Mouse (Mus musculus): ENCODE data around the gene Acvr1b. TPM values are rescaled to one million over a fixed set of nuclear protein-coding genes. Genes with fewer than 3 reads are reported as not detected.

Gene Acvr1b
- polyA plus RNA-seq, 1 experiment from 2014 or later, result 5.8 TPM

GRCm38 (mm10) chr15:101222897-101223482 lies 49.1 kb downstream of the Acvr1b start:
- Histone ChIP-seq H3K27ac (no peak overlapping the region), H3K4me1 (replicated peaks) (peaks cover 39% of the 10 kb centered on the region), H3K4me3 (no peak overlapping the region), H3K36me3 (no peaks in the 10 kb centered on the region), H3K9ac (no peak overlapping the region), H3K4me2 (no peak overlapping the region), H3K27me3 (peaks cover 19% of the 10 kb centered on the region), H3K9me3 (replicated peaks) (no peaks in the 10 kb centered on the region)
- WGBS, result 47% methylated on average over 13 of the region's 13 CpGs
- no peak for ATAC-seq (replicated peaks; ENCODE audit: insufficient number of reproducible peaks, insufficient read depth, low FRiP score, low read depth)

GRCm38 (mm10) chr15:101223596-101223995 lies 49.7 kb downstream of the Acvr1b start:
- Histone ChIP-seq H3K27ac (no peak overlapping the region), H3K4me3 (peak overlapping the region; percentile 77), H3K27me3 (peaks cover 19% of the 10 kb centered on the region), H3K4me1 (replicated peaks) (peaks cover 45% of the 10 kb centered on the region), H3K9me3 (replicated peaks) (no peaks in the 10 kb centered on the region), H3K36me3 (no peaks in the 10 kb centered on the region), H3K4me2 (peak overlapping the region; percentile 87), H3K9ac (no peak overlapping the region)
- 6% methylated on average over 5 of the region's 5 CpGs for WGBS
- no peak for ATAC-seq (replicated peaks; ENCODE audit: insufficient number of reproducible peaks, insufficient read depth, low FRiP score, low read depth)

- Histone ChIP-seq H3K27me3 (peaks cover 19% of the 10 kb centered on the region), H3K27ac (peak within 1 kb of the TSS; percentile 85), H3K4me3 (peak within 1 kb of the TSS; percentile 77), H3K9me3 (replicated peaks) (no peaks in the 10 kb centered on the region), H3K36me3 (0 out of 2 replicates have a peak, but pooled peaks cover 2% of the 10 kb centered on the region), H3K4me2 (peak within 1 kb of the TSS; percentile 87), H3K9ac (peak within 1 kb of the TSS; percentile 82), H3K4me1 (replicated peaks) (peaks cover 47% of the 10 kb centered on the region)
- WGBS, result under 1% methylated on average over 76 of the region's 77 CpGs
- ATAC-seq (replicated peaks; ENCODE audit: insufficient number of reproducible peaks, insufficient read depth, low FRiP score, low read depth), result peak; percentile 91
Measured at GRCm38 (mm10) chr15:101224006-101224906, 50.4 kb downstream of the Acvr1b start, which contains the start of gene Grasp. Gene Grasp (plus strand): TSS chr15:101224188.

- peaks cover 7% of the 10 kb centered on the region; the same call in 1 of the 2 replicates for H3K36me3 ChIP-seq
- H3K9me3 ChIP-seq (replicated peaks), result no peaks in the 10 kb centered on the region
- peak overlapping the region; percentile 85 for H3K27ac ChIP-seq
- H3K27me3 ChIP-seq, result peaks cover 22% of the 10 kb centered on the region
- peak overlapping the region; percentile 77 for H3K4me3 ChIP-seq
- WGBS, result 15% methylated on average over 14 of the region's 14 CpGs
- peak overlapping the region; percentile 87 for H3K4me2 ChIP-seq
- peaks cover 47% of the 10 kb centered on the region for H3K4me1 ChIP-seq (replicated peaks)
- ATAC-seq (replicated peaks; ENCODE audit: insufficient number of reproducible peaks, insufficient read depth, low FRiP score, low read depth), result no peak
- H3K9ac ChIP-seq, result peak overlapping the region; percentile 82
Measured at GRCm38 (mm10) chr15:101224977-101225376, 51.1 kb downstream of the Acvr1b start.

- H3K4me1 ChIP-seq (replicated peaks), result peaks cover 37% of the 10 kb centered on the region
- H3K9me3 ChIP-seq (replicated peaks), result no peaks in the 10 kb centered on the region
- ATAC-seq (replicated peaks; ENCODE audit: insufficient number of reproducible peaks, insufficient read depth, low FRiP score, low read depth), result peak; percentile 47
- H3K4me3 ChIP-seq, result no peak overlapping the region
- peaks cover 13% of the 10 kb centered on the region for H3K27me3 ChIP-seq
- 25% methylated on average over 7 of the region's 7 CpGs for WGBS
- peaks cover 21% of the 10 kb centered on the region; the same call in 1 of the 2 replicates for H3K36me3 ChIP-seq
- H3K9ac ChIP-seq, result no peak overlapping the region; the same call in 1 of the 2 replicates
- H3K4me2 ChIP-seq, result peak overlapping the region; percentile 22; the same call in 1 of the 2 replicates
- H3K27ac ChIP-seq, result peak overlapping the region; percentile 81
Measured at GRCm38 (mm10) chr15:101227971-101228370, 54.1 kb downstream of the Acvr1b start.

GRCm38 (mm10) chr15:101228866-101229590 lies 55.2 kb downstream of the Acvr1b start:
- peaks cover 21% of the 10 kb centered on the region; the same call in 1 of the 2 replicates for H3K36me3 ChIP-seq
- no peak overlapping the region for H3K4me3 ChIP-seq
- no peak for ATAC-seq (replicated peaks; ENCODE audit: insufficient number of reproducible peaks, insufficient read depth, low FRiP score, low read depth)
- 80% methylated on average over 21 of the region's 21 CpGs for WGBS
- H3K4me2 ChIP-seq, result no peak overlapping the region
- H3K27me3 ChIP-seq, result 0 out of 2 replicates have a peak, but pooled peaks cover 6% of the 10 kb centered on the region
- H3K9ac ChIP-seq, result no peak overlapping the region
- H3K9me3 ChIP-seq (replicated peaks), result no peaks in the 10 kb centered on the region
- H3K27ac ChIP-seq, result no peak overlapping the region; the same call in 1 of the 2 replicates
- H3K4me1 ChIP-seq (replicated peaks), result peaks cover 32% of the 10 kb centered on the region

GRCm38 (mm10) chr15:101230503-101230902 lies 56.6 kb downstream of the Acvr1b start:
- Histone ChIP-seq H3K4me2 (no peak overlapping the region), H3K9me3 (replicated peaks) (no peaks in the 10 kb centered on the region), H3K27ac (no peak overlapping the region), H3K27me3 (0 out of 2 replicates have a peak, but pooled peaks cover 2% of the 10 kb centered on the region), H3K4me3 (no peak overlapping the region), H3K36me3 (peaks cover 21% of the 10 kb centered on the region; the same call in 1 of the 2 replicates), H3K9ac (no peak overlapping the region), H3K4me1 (replicated peaks) (peaks cover 32% of the 10 kb centered on the region)
- ATAC-seq (replicated peaks; ENCODE audit: insufficient number of reproducible peaks, insufficient read depth, low FRiP score, low read depth), result no peak
- 94% methylated on average over 19 of the region's 19 CpGs for WGBS

GRCm38 (mm10) chr15:101230995-101231647 lies 57.3 kb downstream of the Acvr1b start:
- H3K9me3 ChIP-seq (replicated peaks), result no peaks in the 10 kb centered on the region
- H3K9ac ChIP-seq, result 0 out of 2 replicates have a peak overlapping the region, but pooled peaks have one; percentile 12
- 78% methylated on average over 23 of the region's 23 CpGs for WGBS
- H3K27me3 ChIP-seq, result 0 out of 2 replicates have a peak, but pooled peaks cover 2% of the 10 kb centered on the region
- no peak overlapping the region for H3K27ac ChIP-seq
- H3K4me2 ChIP-seq, result peak overlapping the region; percentile 57
- H3K36me3 ChIP-seq, result peaks cover 21% of the 10 kb centered on the region; the same call in 1 of the 2 replicates
- peaks cover 34% of the 10 kb centered on the region for H3K4me1 ChIP-seq (replicated peaks)
- peak overlapping the region; percentile 30 for H3K4me3 ChIP-seq
- ATAC-seq (replicated peaks; ENCODE audit: insufficient number of reproducible peaks, insufficient read depth, low FRiP score, low read depth), result no peak

- Histone ChIP-seq H3K9ac (0 out of 2 replicates have a peak overlapping the region, but pooled peaks have one; percentile 12), H3K4me2 (peak overlapping the region; percentile 57), H3K9me3 (replicated peaks) (no peaks in the 10 kb centered on the region), H3K4me3 (peak overlapping the region; percentile 30), H3K27me3 (0 out of 2 replicates have a peak, but pooled peaks cover 2% of the 10 kb centered on the region), H3K36me3 (peaks cover 21% of the 10 kb centered on the region; the same call in 1 of the 2 replicates), H3K4me1 (replicated peaks) (peaks cover 36% of the 10 kb centered on the region), H3K27ac (no peak overlapping the region)
- WGBS, result 52% methylated on average over 56 of the region's 56 CpGs
- ATAC-seq (replicated peaks; ENCODE audit: insufficient number of reproducible peaks, insufficient read depth, low FRiP score, low read depth), result no peak
Measured at GRCm38 (mm10) chr15:101231648-101232180, 57.8 kb downstream of the Acvr1b start.

GRCm38 (mm10) chr15:101232607-101233006 lies 58.7 kb downstream of the Acvr1b start:
- peaks cover 37% of the 10 kb centered on the region for H3K4me1 ChIP-seq (replicated peaks)
- no peak overlapping the region for H3K9ac ChIP-seq
- ATAC-seq (replicated peaks; ENCODE audit: insufficient number of reproducible peaks, insufficient read depth, low FRiP score, low read depth), result no peak
- no peak overlapping the region for H3K4me2 ChIP-seq
- whole genome bisulfite sequencing, result 63% methylated on average over 4 of the region's 4 CpGs
- 0 out of 2 replicates have a peak, but pooled peaks cover 2% of the 10 kb centered on the region for H3K27me3 ChIP-seq
- H3K27ac ChIP-seq, result peak overlapping the region; percentile 33; the same call in 1 of the 2 replicates
- H3K9me3 ChIP-seq (replicated peaks), result no peaks in the 10 kb centered on the region
- peaks cover 21% of the 10 kb centered on the region; the same call in 1 of the 2 replicates for H3K36me3 ChIP-seq
- H3K4me3 ChIP-seq, result no peak overlapping the region

Data from heart, embryonic 15.5 days (tissue).